Mouse (Mus musculus) liver, adult 2 months (tissue): Measurements from ENCODE around the gene H2-DMa. TPM values are rescaled to one million over a fixed set of nuclear protein-coding genes. Genes with fewer than 3 reads are reported as not detected.

Experiments used
- DNase-seq: peaks from one replicate; pipeline ENCODE4 v3.0.0-alpha.2; 2011; ENCODE audit warnings: low read depth, low spot score; ENCODE audit errors: extremely low read depth
- H3K27ac ChIP-seq: fragments of 200-500 bp; replicated peaks from 2 replicates; pipeline ENCODE4 v1.5.1; 2012; ENCODE audit warnings: low read depth, mild to moderate bottlenecking, control low read depth, inconsistent platforms, low read length; ENCODE audit not compliant: insufficient read depth
- H3K27me3 ChIP-seq: fragments of 200-500 bp; 2 replicates; pipeline ENCODE4 v1.6.1; 2012; ENCODE audit warnings: mild to moderate bottlenecking, moderate library complexity, low read length, inconsistent platforms; ENCODE audit not compliant: control insufficient read depth, insufficient read depth
- H3K36me3 ChIP-seq: fragments of 200-500 bp; 2 replicates; pipeline ENCODE4 v1.6.1; 2012; ENCODE audit warnings: low read length, inconsistent platforms; ENCODE audit not compliant: control insufficient read depth, insufficient read depth
- H3K4me1 ChIP-seq: fragments of 200-500 bp; 2 replicates; pipeline ENCODE4 v1.6.1; 2011; ENCODE audit warnings: low read length; ENCODE audit not compliant: control insufficient read depth, insufficient read depth
- H3K4me3 ChIP-seq: fragments of 200-500 bp; 2 replicates; pipeline ENCODE4 v1.5.1; 2011; ENCODE audit warnings: low read depth, mild to moderate bottlenecking, control low read depth, low read length, moderate library complexity; ENCODE audit not compliant: insufficient read depth
- H3K79me2 ChIP-seq: fragments of 200-500 bp; 2 replicates; pipeline ENCODE4 v1.6.1; 2012; ENCODE audit warnings: inconsistent platforms, mild to moderate bottlenecking, low read length, moderate library complexity; ENCODE audit not compliant: control insufficient read depth, insufficient read depth
- H3K9ac ChIP-seq: fragments of 200-500 bp; 2 replicates; pipeline ENCODE4 v1.6.1; 2012; ENCODE audit warnings: low read depth, mild to moderate bottlenecking, control low read depth, inconsistent platforms, low read length
- CTCF ChIP-seq: fragments of 200-500 bp; IDR thresholded peaks from 2 replicates; pipeline ENCODE4 v1.5.1; 2011; ENCODE audit warnings: low read depth, low read length, control low read depth
- POLR2A ChIP-seq: fragments of 200-500 bp; IDR thresholded peaks from 2 replicates; pipeline ENCODE4 v1.6.1; 2011; ENCODE audit warnings: low read length, control low read depth; ENCODE audit not compliant: insufficient read depth; ENCODE audit errors: extremely low read depth
- WGBS: fragments of 180-500 bp; shearing (Covaris S2); methylation state at CpG from one replicate; pipeline ENCODE4 v1.1.7; 2018; 5-methylcytosine and 5-hydroxymethylcytosine counted together
- polyA plus RNA-seq: library from polyadenylated mRNA; depleted of rRNA; stranded (reverse); fragments of >200 nt; gene quantifications from 2 replicates; pipeline ENCODE4 v1.2.3, GENCODE M21; 2012
- total RNA-seq: library from RNA; depleted of rRNA; stranded (reverse); fragments of >200 nt; gene quantifications from 2 replicates; pipeline ENCODE4 v1.2.3, GENCODE M21; 2014

Gene H2-DMa
- total and polyA plus RNA-seq, 2 experiments = 7.1 to 13.1 TPM

GRCm38 (mm10) chr17:34128264-34128937 lies 9.1 kb downstream of the H2-DMa start:
- H3K36me3 ChIP-seq = no peaks in the 10 kb centered on the region
- H3K4me1 ChIP-seq = peaks cover 13% of the 10 kb centered on the region
- no peak overlapping the region for H3K4me3 ChIP-seq
- no peak for DNase-seq
- H3K9ac ChIP-seq = no peak overlapping the region
- no peaks in the 10 kb centered on the region for H3K27me3 ChIP-seq
- 48% methylated on average over 13 of the region's 13 CpGs for WGBS
- no peak overlapping the region for H3K27ac ChIP-seq
- TF ChIP-seq CTCF (no peak; the same call in 1 of the 2 replicates), POLR2A (no peak)
- H3K79me2 ChIP-seq = no peaks in the 10 kb centered on the region

GRCm38 (mm10) chr17:34128944-34129791 lies 9.8 kb downstream of the H2-DMa start:
- peaks cover 7% of the 10 kb centered on the region for H3K4me1 ChIP-seq
- TF ChIP-seq POLR2A (no peak), CTCF (no peak)
- WGBS = 24% methylated on average over 18 of the region's 18 CpGs

GRCm38 (mm10) chr17:34130073-34130947 lies 11.0 kb downstream of the H2-DMa start:
- 65% methylated on average over 19 of the region's 19 CpGs for WGBS
- no peaks in the 10 kb centered on the region for H3K36me3 ChIP-seq
- TF ChIP-seq CTCF (no peak), POLR2A (no peak)
- H3K9ac ChIP-seq = no peak overlapping the region
- H3K79me2 ChIP-seq = no peaks in the 10 kb centered on the region
- no peak for DNase-seq
- no peak overlapping the region for H3K4me3 ChIP-seq
- H3K4me1 ChIP-seq = peaks cover 7% of the 10 kb centered on the region
- no peaks in the 10 kb centered on the region for H3K27me3 ChIP-seq
- no peak overlapping the region for H3K27ac ChIP-seq

More at GRCm38 (mm10) chr17:34128944-34129791, 9.8 kb downstream of the H2-DMa start:
- Histone ChIP-seq H3K9ac (no peak overlapping the region), H3K79me2 (no peaks in the 10 kb centered on the region), H3K4me3 (no peak overlapping the region), H3K27me3 (no peaks in the 10 kb centered on the region), H3K36me3 (no peaks in the 10 kb centered on the region), H3K27ac (no peak overlapping the region)
- no peak for DNase-seq

GRCm38 (mm10) chr17:34131911-34132310 lies 12.6 kb downstream of the H2-DMa start:
- peaks cover 6% of the 10 kb centered on the region for H3K4me1 ChIP-seq
- TF ChIP-seq CTCF = no peak
- TF ChIP-seq POLR2A = no peak
- 82% methylated on average over 7 of the region's 7 CpGs for WGBS
- no peak overlapping the region for H3K4me3 ChIP-seq
- no peaks in the 10 kb centered on the region for H3K36me3 ChIP-seq
- no peak for DNase-seq
- H3K9ac ChIP-seq = no peak overlapping the region
- no peaks in the 10 kb centered on the region for H3K79me2 ChIP-seq
- H3K27ac ChIP-seq = no peak overlapping the region
- H3K27me3 ChIP-seq = no peaks in the 10 kb centered on the region

GRCm38 (mm10) chr17:34133289-34133688 lies 13.9 kb downstream of the H2-DMa start:
- 0 out of 2 replicates have a peak, but pooled peaks cover under 1% of the 10 kb centered on the region for H3K27me3 ChIP-seq
- DNase-seq = no peak
- 82% methylated on average over 11 of the region's 11 CpGs for WGBS

More at GRCm38 (mm10) chr17:34133289-34133688, 13.9 kb downstream of the H2-DMa start:
- Histone ChIP-seq H3K27ac (no peak overlapping the region), H3K4me1 (no peaks in the 10 kb centered on the region), H3K79me2 (no peaks in the 10 kb centered on the region), H3K36me3 (no peaks in the 10 kb centered on the region), H3K4me3 (no peak overlapping the region), H3K9ac (no peak overlapping the region)
- no peak for TF ChIP-seq POLR2A
- no peak for TF ChIP-seq CTCF
